ENCODE assay signal across 28 mouse cellular contexts in genomic region chr16:93145617-93146016, GRCm38 (mm10).
"Had no signal": no experiment of that assay in that cellular context is flagged by ENCODE, and none has a peak within 500 bp of the region (broad histone marks: within the 10 kb centered on the region; RNA-seq: fewer than 3 reads in every experiment).

No protein-coding gene starts in this region.

- H3K4me2 ChIP-seq: embryonic facial prominence, embryonic 12.5 days; embryonic facial prominence, embryonic 13.5 days; embryonic facial prominence, embryonic 15.5 days; forebrain, embryonic 12.5 days; forebrain, embryonic 13.5 days; forebrain, embryonic 15.5 days had no signal

- H3K9ac ChIP-seq: embryonic facial prominence, embryonic 12.5 days; embryonic facial prominence, embryonic 13.5 days; embryonic facial prominence, embryonic 15.5 days; forebrain, embryonic 12.5 days; forebrain, embryonic 13.5 days; forebrain, embryonic 15.5 days; forebrain, postnatal 0 days had no signal

- H3K27me3 ChIP-seq: embryonic facial prominence, embryonic 12.5 days; embryonic facial prominence, embryonic 15.5 days; forebrain, embryonic 13.5 days; forebrain, embryonic 15.5 days had no signal

- H3K27ac ChIP-seq: embryonic facial prominence, embryonic 10.5 days; embryonic facial prominence, embryonic 12.5 days; embryonic facial prominence, embryonic 13.5 days; embryonic facial prominence, embryonic 15.5 days; forebrain, embryonic 10.5 days; forebrain, embryonic 12.5 days; forebrain, embryonic 13.5 days; forebrain, embryonic 15.5 days; gastrocnemius, adult 2 months; heart, adult 2 months had no signal

- H3K36me3 ChIP-seq: embryonic facial prominence, embryonic 10.5 days; embryonic facial prominence, embryonic 12.5 days; embryonic facial prominence, embryonic 13.5 days; embryonic facial prominence, embryonic 15.5 days; forebrain, embryonic 10.5 days; forebrain, embryonic 12.5 days; forebrain, embryonic 15.5 days had no signal

- H3K4me1 ChIP-seq: embryonic facial prominence, embryonic 12.5 days; embryonic facial prominence, embryonic 15.5 days had no signal

- DNase-seq: cerebellum, adult 8-10 months; cerebellum, adult 9-10 months; cerebellum, adult 9-11 months; cerebellum, postnatal 10 days; cerebellum, postnatal 14 days; cerebellum, postnatal 25 days; cerebellum, postnatal 36 days; embryo, embryonic 11 days; forebrain, postnatal 0 days; gastrocnemius, adult 2 months; gastrocnemius, postnatal 10 days; gastrocnemius, postnatal 14 days; gastrocnemius, postnatal 25 days; gastrocnemius, postnatal 36 days; heart, adult 11 months; heart, adult 18-20 months; heart, adult 2 months had no signal

- ATAC-seq: forebrain, embryonic 13.5 days; forebrain, embryonic 14.5 days; forebrain, embryonic 15.5 days; forebrain, embryonic 16.5 days; forebrain, postnatal 0 days had no signal

- H3K4me3 ChIP-seq: embryonic facial prominence, embryonic 10.5 days; embryonic facial prominence, embryonic 12.5 days; embryonic facial prominence, embryonic 13.5 days; embryonic facial prominence, embryonic 15.5 days; erythroblast, embryonic 14.5 days; forebrain, embryonic 10.5 days; forebrain, embryonic 12.5 days; forebrain, embryonic 13.5 days; forebrain, embryonic 15.5 days; gastrocnemius, adult 2 months; heart, adult 2 months had no signal

- H3K9me3 ChIP-seq: embryonic facial prominence, embryonic 10.5 days; embryonic facial prominence, embryonic 12.5 days; embryonic facial prominence, embryonic 13.5 days; embryonic facial prominence, embryonic 15.5 days; forebrain, embryonic 10.5 days; forebrain, embryonic 12.5 days; forebrain, embryonic 13.5 days; forebrain, embryonic 15.5 days had no signal
